Mouse (Mus musculus): ENCODE results near the gene Cfap61. TPM values are rescaled to one million over a fixed set of nuclear protein-coding genes. Genes with fewer than 3 reads are reported as not detected.
A peak's percentile ranks its signal among the peaks of the same experiment; 100 is the strongest.

Cfap61 gene
- polyA plus RNA-seq, 1 experiment from 2014 or later, result 2.9 TPM

DNA sequence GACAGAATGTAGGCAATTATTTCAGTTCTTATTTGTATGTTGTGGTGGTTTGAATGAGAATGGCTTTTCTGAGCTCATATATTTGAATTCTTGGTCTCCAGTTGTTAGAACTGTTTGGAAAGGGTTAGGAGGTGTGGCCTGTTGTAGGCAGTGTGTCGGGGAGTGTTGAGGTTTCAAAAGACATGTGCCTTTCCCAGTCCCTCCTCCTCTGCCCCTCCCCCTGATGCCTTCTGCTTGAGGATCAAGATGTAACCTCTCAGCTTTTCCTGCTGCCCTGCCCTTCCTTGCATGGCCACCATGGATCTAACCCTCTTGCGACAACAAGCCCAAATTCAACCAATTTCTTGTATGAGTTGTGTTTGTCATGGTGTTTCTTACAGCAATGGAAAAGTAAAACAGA lies 53.2 kb downstream of the Cfap61 start:
- Histone ChIP-seq H3K27ac (replicated peaks) (no peak overlapping the region), H3K4me3 (no peak overlapping the region), H3K4me2 (no peak overlapping the region), H3K9me3 (no peaks in the 10 kb centered on the region), H3K27me3 (no peaks in the 10 kb centered on the region), H3K9ac (no peak overlapping the region), H3K36me3 (no peaks in the 10 kb centered on the region), H3K4me1 (replicated peaks) (peaks cover under 1% of the 10 kb centered on the region; the same call in 1 of the 2 replicates)
- no peak for ATAC-seq (ENCODE audit: low FRiP score, low read depth)
- 71% methylated on average over 2 of the region's 2 CpGs for WGBS

DNA sequence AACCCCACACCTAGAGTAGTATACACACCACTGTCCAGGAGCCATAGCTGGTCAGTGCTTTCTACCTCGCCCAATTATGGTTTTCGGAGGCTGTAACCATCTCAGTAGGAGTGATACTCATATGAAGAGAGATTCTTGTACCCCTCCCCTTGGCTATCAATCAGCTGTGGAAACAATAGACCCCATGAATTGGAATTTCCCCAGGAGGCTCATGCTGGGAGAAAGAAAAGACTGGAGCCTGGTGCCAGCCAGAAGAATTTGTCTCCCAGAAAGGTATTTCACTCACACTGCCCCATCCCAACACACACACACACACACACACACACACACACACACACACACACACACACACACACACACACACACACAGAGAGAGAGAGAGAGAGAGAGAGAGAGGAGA lies 55.9 kb downstream of the Cfap61 start:
- H3K4me3 ChIP-seq, result no peak overlapping the region
- H3K4me2 ChIP-seq, result no peak overlapping the region
- H3K4me1 ChIP-seq (replicated peaks), result no peaks in the 10 kb centered on the region
- H3K9me3 ChIP-seq, result no peaks in the 10 kb centered on the region
- no peak overlapping the region for H3K27ac ChIP-seq (replicated peaks)
- H3K27me3 ChIP-seq, result no peaks in the 10 kb centered on the region
- ATAC-seq (ENCODE audit: low FRiP score, low read depth), result no peak
- 32% methylated on average over 2 of the region's 2 CpGs for WGBS
- no peak overlapping the region for H3K9ac ChIP-seq
- no peaks in the 10 kb centered on the region for H3K36me3 ChIP-seq

DNA sequence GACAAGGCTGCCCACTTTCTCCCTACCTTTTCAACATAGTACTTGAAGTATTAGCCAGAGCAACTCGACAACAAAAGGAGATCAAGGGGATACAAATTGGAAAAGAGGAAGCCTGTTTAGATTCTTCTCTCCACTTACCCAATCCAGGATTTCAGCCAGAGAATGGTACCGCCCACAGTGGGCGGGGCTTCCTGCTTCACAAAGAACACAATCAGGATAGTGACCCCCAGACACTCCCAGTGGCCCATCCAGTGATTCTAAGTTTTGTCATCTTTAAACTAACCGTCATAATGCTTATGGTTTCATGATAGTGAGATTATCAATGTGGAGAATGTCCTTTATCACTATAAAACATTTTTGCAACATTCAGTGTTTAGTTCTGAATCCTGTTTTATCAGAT lies 61.9 kb downstream of the Cfap61 start:
- H3K27me3 ChIP-seq, result no peaks in the 10 kb centered on the region
- no peak overlapping the region for H3K9ac ChIP-seq
- no peaks in the 10 kb centered on the region for H3K9me3 ChIP-seq
- H3K4me2 ChIP-seq, result no peak overlapping the region
- H3K36me3 ChIP-seq, result no peaks in the 10 kb centered on the region
- 68% methylated on average over 4 of the region's 4 CpGs for WGBS
- ATAC-seq (ENCODE audit: low FRiP score, low read depth), result no peak
- H3K27ac ChIP-seq (replicated peaks), result no peak overlapping the region
- no peak overlapping the region for H3K4me3 ChIP-seq
- H3K4me1 ChIP-seq (replicated peaks), result no peaks in the 10 kb centered on the region

DNA sequence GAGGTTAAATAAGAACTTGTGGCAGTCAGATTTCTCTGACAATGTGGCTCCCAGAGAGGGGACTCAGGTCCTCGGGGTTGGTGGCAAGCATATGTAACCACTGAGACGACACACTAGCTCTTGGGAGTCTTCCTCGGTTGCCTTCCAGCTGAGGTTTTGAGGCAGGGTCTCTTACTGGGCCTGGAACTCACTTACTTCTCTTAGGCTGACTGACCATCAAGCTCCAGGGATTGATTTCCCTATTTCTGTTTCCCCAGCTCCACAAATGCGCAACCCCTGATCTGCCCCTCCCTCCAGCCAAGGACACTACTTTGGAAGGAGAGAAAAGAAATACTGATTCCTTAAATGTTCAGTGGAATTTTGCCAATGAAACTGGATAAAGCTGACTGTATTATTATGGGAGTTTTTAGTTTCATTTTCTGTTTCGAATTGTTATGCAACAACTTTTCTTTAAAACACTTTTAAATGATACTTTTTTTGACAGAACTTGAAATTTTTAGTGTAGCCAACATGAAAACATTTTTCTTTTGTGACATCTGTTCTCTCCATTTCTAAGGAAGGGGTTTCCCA lies 63.5 kb downstream of the Cfap61 start:
- Histone ChIP-seq H3K4me3 (no peak overlapping the region), H3K4me1 (replicated peaks) (no peaks in the 10 kb centered on the region), H3K27me3 (no peaks in the 10 kb centered on the region), H3K27ac (replicated peaks) (no peak overlapping the region), H3K9ac (no peak overlapping the region), H3K4me2 (no peak overlapping the region), H3K36me3 (no peaks in the 10 kb centered on the region), H3K9me3 (no peaks in the 10 kb centered on the region)
- 92% methylated on average over 5 of the region's 5 CpGs for WGBS
- ATAC-seq (ENCODE audit: low FRiP score, low read depth), result no peak

DNA sequence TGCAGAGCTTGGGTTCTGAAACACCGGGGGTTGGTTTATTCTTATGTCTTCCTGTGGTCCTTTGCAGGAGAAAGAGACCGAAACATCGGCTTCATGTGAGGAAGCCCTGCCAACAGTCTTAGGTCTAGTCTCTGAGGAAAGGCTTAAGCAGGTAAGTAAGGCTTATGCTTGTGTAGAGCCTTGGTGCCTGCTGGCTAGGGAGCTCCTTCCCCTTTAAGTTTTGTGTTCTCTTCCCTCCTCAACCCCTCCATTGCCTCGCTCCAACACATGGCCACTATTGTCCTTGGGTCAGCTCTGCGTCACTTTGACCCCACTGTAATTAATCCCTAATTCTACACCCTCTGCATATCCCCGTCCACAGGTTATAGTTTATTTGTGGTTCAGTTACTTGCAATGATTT lies 74.2 kb downstream of the Cfap61 start:
- H3K9ac ChIP-seq, result no peak overlapping the region
- H3K4me3 ChIP-seq, result no peak overlapping the region
- H3K36me3 ChIP-seq, result no peaks in the 10 kb centered on the region
- H3K4me2 ChIP-seq, result no peak overlapping the region
- no peaks in the 10 kb centered on the region for H3K27me3 ChIP-seq
- 78% methylated on average over 6 of the region's 6 CpGs for WGBS
- H3K9me3 ChIP-seq, result no peaks in the 10 kb centered on the region
- ATAC-seq (ENCODE audit: low FRiP score, low read depth), result no peak
- H3K27ac ChIP-seq (replicated peaks), result no peak overlapping the region
- no peaks in the 10 kb centered on the region for H3K4me1 ChIP-seq (replicated peaks)

DNA sequence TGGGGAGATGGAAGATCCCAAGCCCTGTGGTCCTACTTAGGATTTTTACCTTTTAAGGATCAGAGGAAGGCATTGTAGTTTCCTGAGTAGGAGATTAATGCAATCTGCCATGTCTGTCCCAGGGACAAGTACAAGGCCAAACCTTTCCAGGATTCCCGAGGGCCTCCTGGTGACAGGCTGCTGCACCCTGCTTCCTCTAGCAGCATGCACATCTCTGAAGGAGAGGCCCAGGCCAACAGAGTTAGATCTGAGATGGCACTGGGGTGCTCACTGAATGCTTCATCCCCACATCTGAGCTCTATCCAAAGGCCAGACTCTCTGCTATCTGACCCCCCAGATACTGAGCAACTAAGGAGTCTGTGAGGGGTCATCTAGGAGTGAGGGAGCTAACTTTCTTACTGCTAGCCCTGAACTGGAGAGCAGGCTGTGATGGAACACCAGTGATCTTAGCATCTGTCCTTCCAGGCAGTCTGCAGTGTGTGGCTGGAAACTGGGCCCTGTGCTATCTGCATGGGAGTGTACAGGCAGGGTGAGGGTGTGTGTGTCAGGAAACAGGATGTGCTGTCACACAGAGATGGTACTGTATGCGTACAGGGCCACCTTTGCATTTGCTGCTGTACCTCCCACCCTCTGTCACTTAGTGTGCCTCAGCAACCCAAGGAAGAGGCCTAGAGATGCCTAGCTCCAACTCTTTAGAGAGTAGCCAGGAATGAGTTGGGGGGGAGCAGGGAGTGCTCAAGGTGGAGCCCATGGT lies 75.2 kb downstream of the Cfap61 start:
- no peaks in the 10 kb centered on the region for H3K4me1 ChIP-seq (replicated peaks)
- H3K36me3 ChIP-seq, result no peaks in the 10 kb centered on the region
- no peak overlapping the region for H3K4me3 ChIP-seq
- no peak overlapping the region for H3K4me2 ChIP-seq
- H3K9me3 ChIP-seq, result no peaks in the 10 kb centered on the region
- no peak for ATAC-seq (ENCODE audit: low FRiP score, low read depth)
- H3K27me3 ChIP-seq, result no peaks in the 10 kb centered on the region
- 76% methylated on average over 2 of the region's 2 CpGs for WGBS
- H3K9ac ChIP-seq, result no peak overlapping the region
- H3K27ac ChIP-seq (replicated peaks), result no peak overlapping the region

DNA sequence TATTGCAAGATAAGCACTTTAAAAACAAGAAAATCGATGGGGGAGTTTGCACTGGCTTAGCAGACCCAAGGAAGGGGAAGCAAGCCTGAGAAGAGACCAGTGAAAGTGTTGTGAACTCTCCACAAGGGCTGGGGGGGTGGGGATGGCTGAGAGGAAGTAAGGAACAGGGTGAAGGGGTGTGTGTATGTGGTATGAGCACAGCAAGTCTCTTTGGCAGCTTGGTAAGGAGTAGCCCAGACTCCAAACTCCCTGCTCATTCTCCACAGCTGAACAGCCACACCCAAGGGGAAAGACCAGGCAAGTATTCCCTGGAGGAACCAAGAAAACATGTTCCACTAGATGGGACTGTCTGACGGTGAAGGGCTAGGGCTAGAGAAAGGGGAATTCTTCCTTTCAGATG lies 76.2 kb downstream of the Cfap61 start:
- Histone ChIP-seq H3K4me3 (no peak overlapping the region), H3K4me1 (replicated peaks) (peaks cover 4% of the 10 kb centered on the region; the same call in 1 of the 2 replicates)
- 48% methylated on average over 2 of the region's 2 CpGs for WGBS

DNA sequence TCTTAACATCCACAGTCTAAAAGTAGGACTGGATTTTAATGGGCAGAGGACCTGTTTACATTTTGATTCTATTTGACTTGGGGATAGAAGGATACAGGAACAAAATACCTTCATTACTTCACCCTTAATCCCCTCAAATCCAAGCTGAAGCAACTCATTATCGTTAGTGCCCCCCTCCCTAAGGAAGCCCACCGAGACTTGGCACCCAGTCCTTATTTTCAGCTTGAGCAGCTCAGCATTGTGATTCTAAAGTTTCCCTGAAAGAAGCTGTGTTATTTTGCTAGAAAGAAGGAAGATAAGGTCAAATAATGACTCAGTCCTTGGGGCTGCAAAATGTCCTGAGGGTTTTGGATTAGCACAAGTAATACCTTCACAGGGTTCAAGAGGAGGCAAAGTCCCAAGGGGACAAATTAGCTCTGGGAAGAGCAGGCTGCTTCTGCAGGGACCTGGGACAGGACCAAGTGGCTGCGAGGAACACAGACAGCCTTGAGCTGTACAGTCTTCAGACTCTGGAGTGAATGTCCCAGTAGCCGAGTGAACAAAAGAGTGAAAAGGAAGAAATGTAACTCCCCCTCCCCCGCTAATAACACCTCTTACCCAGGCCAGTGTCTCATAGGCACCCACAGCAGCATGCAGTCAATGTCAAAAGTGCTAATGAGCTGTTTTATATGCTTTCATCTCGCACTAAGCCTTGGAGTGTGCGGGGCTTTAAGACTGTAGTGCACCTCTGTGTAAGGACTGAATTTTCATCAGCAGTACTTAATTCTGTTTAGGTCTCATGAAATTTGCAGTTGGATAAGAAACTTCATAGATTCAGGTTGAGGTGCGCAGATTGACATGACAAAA lies 81.0 kb downstream of the Cfap61 start:
- ATAC-seq (ENCODE audit: low FRiP score, low read depth), result no peak
- WGBS, result 46% methylated on average over 8 of the region's 8 CpGs
- no peak overlapping the region for H3K27ac ChIP-seq (replicated peaks)

More for the DNA sequence above, 76.2 kb downstream of the Cfap61 start:
- Histone ChIP-seq H3K9me3 (no peaks in the 10 kb centered on the region), H3K36me3 (no peaks in the 10 kb centered on the region), H3K27ac (replicated peaks) (no peak overlapping the region), H3K27me3 (no peaks in the 10 kb centered on the region), H3K4me2 (no peak overlapping the region), H3K9ac (no peak overlapping the region)
- ATAC-seq (ENCODE audit: low FRiP score, low read depth), result no peak

DNA sequence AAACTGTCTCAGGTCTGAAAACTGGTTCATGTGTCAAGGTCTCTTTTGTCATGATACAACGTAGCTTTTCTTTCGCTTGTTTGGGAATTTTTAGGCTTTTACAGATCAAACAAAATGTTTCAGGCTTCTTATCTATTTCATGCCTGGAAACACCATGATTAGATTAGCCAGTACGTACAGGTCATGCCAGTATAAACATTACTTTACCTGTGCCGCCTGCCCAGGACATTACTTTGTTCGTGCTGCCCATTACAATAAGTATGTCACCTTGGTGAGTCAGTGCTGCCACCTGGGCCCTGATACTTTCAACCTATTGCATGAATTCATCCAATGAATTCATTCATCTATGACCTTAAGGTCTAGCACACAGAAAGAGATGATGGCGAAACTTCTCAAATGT lies 88.3 kb downstream of the Cfap61 start:
- H3K36me3 ChIP-seq, result no peaks in the 10 kb centered on the region
- no peak overlapping the region for H3K4me3 ChIP-seq
- no peaks in the 10 kb centered on the region for H3K27me3 ChIP-seq
- no peaks in the 10 kb centered on the region for H3K9me3 ChIP-seq
- H3K27ac ChIP-seq (replicated peaks), result no peak overlapping the region
- H3K4me1 ChIP-seq (replicated peaks), result no peaks in the 10 kb centered on the region
- no peak for ATAC-seq (ENCODE audit: low FRiP score, low read depth)
- no peak overlapping the region for H3K9ac ChIP-seq
- 94% methylated on average over 6 of the region's 6 CpGs for WGBS
- no peak overlapping the region for H3K4me2 ChIP-seq

More for the DNA sequence above, 81.0 kb downstream of the Cfap61 start:
- H3K27me3 ChIP-seq, result no peaks in the 10 kb centered on the region
- H3K4me2 ChIP-seq, result no peak overlapping the region
- H3K9ac ChIP-seq, result no peak overlapping the region
- H3K9me3 ChIP-seq, result no peaks in the 10 kb centered on the region
- H3K4me3 ChIP-seq, result no peak overlapping the region
- H3K4me1 ChIP-seq (replicated peaks), result peaks cover 4% of the 10 kb centered on the region; the same call in 1 of the 2 replicates
- no peaks in the 10 kb centered on the region for H3K36me3 ChIP-seq

DNA sequence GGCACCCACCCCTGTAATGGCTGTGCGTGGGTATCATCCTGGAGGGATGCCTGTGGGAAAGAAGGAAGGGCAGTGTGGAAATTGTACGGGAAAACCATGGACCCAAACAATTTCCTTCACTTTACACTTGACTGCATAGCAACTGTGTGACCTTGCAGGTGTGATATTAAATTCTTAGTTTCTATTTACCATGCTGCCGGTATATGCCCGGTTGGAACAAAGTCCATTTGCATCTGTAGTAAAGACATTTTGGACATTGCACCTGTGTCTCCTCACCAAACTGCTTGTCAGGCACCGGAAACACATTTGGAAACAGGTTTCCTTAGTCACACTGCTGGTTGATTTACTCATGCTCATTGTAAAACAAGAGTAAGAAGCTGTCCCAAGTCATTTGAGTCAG lies 109.1 kb downstream of the Cfap61 start:
- 92% methylated on average over 5 of the region's 5 CpGs for WGBS
- Histone ChIP-seq H3K4me1 (replicated peaks) (peaks cover 15% of the 10 kb centered on the region), H3K27me3 (no peaks in the 10 kb centered on the region), H3K36me3 (no peaks in the 10 kb centered on the region), H3K9me3 (no peaks in the 10 kb centered on the region), H3K9ac (no peak overlapping the region), H3K4me2 (no peak overlapping the region), H3K4me3 (no peak overlapping the region), H3K27ac (replicated peaks) (no peak overlapping the region)
- no peak for ATAC-seq (ENCODE audit: low FRiP score, low read depth)

DNA sequence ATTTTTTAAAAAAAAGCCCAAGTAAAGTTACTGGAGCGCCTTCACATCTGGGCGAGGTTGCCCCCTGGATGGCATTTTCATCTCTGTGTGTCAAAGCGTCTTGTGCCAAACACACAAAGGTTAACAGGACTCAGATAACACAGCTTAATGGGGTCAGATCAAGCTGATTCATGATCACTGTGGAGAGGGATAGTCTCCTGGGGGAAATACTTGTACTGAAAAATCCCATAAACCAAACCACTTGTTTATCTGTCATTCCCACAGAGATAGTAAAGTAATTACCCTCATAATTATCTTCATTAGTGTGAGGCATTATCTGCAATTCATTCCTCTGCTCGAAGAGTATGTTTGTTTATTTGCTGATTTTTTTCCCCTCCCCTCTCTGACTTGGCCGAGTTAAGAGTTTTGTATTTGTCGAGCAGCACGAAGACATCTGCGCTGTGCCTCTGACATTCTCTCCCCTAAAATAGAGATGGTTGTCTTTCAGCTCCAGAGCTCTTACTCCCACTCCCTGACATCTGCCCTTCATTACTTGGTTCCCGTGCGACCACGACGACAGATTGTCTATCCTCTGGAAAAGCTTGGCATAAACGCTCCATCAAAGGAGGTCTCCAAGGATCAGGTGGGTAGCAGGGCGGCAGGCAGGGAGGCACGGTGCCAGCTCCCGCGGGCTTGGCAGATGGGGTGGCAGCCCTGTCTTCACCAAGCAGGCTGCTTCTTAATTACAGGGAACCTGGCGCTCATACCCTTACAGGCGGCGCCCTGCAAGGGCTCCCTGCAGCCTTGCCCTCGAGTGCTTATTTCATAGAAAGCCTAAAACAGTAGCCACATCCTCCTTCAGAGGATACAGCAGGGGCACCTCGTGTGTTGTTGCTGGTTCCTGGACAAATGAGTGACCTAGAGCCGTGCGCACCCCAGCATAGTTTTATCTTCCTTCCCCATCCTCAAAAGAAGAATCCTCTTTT lies 110.6 kb downstream of the Cfap61 start:
- 29% methylated on average over 24 of the region's 24 CpGs for WGBS
- Histone ChIP-seq H3K27ac (replicated peaks) (0 out of 2 replicates have a peak overlapping the region, but pooled peaks have one; percentile 30), H3K27me3 (no peaks in the 10 kb centered on the region), H3K4me1 (replicated peaks) (peaks cover 15% of the 10 kb centered on the region), H3K4me3 (no peak overlapping the region), H3K36me3 (no peaks in the 10 kb centered on the region), H3K9me3 (no peaks in the 10 kb centered on the region), H3K4me2 (peak overlapping the region; percentile 40), H3K9ac (no peak overlapping the region)
- peak; percentile 84 for ATAC-seq (ENCODE audit: low FRiP score, low read depth)

Measured in hindbrain, embryonic 15.5 days (tissue).